Mouse (Mus musculus): ENCODE measurements around the gene Med27. TPM values are rescaled to one million over a fixed set of nuclear protein-coding genes. Genes with fewer than 3 reads are reported as not detected.
A peak's percentile ranks its signal among the peaks of the same experiment; 100 is the strongest.
"Not testable (repeated sequence)": the region's sequence is repeated elsewhere in the genome, so short reads cannot be mapped to it uniquely, and the experiment has no call there.

Gene Med27
- polyA plus RNA-seq, 1 experiment: 44.0 TPM

GRCm38 (mm10) chr2:29528811-29529210, 182.2 kb downstream of the Med27 start:
- TF ChIP-seq CEBPB (IDR thresholded peaks at IDR 0.05; ENCODE audit: insufficient read depth, poor library complexity, severe bottlenecking): no peak
- no peak for TF ChIP-seq POLR2A (IDR thresholded peaks at IDR 0.05; ENCODE audit: insufficient read length, low read depth)
- no peak for TF ChIP-seq TCF3 (IDR thresholded peaks at IDR 0.05; ENCODE audit: insufficient read length, low read depth)
- TF ChIP-seq E2F4 (IDR thresholded peaks at IDR 0.05; ENCODE audit: insufficient read depth): no peak
- TF ChIP-seq TCF12 (IDR thresholded peaks at IDR 0.05; ENCODE audit: insufficient read depth, poor library complexity, severe bottlenecking): no peak
- TF ChIP-seq USF1 (IDR thresholded peaks at IDR 0.05; ENCODE audit: low read depth): no peak
- TF ChIP-seq REST (IDR thresholded peaks at IDR 0.05; ENCODE audit: insufficient read depth, insufficient read length): no peak
- TF ChIP-seq MYOG (IDR thresholded peaks at IDR 0.05; ENCODE audit: control insufficient read depth in 1 of 3, insufficient read depth in 1 of 3, insufficient read length in 2 of 3, low read depth in 2 of 3): no peak
- no peak for TF ChIP-seq MAX (IDR thresholded peaks at IDR 0.05; ENCODE audit: low read depth)
- no peak for TF ChIP-seq MYOD1 (IDR thresholded peaks at IDR 0.05; ENCODE audit: control insufficient read depth in 1 of 3, insufficient read length in 2 of 3, low read depth in 2 of 3)
- no peak for TF ChIP-seq SRF (IDR thresholded peaks at IDR 0.05; ENCODE audit: control insufficient read depth, insufficient read length, low read depth)
- Histone ChIP-seq H3K36me3 (ENCODE audit: control insufficient read depth, insufficient read depth) (no peaks in the 10 kb centered on the region), H3K4me2 (ENCODE audit: low read depth) (no peak overlapping the region), H3ac (ENCODE audit: control insufficient read depth, insufficient read length) (no peak overlapping the region), H3K27me3 (ENCODE audit: control insufficient read depth, insufficient read depth, insufficient read length) (no peaks in the 10 kb centered on the region), H3K79me2 (ENCODE audit: control insufficient read depth, insufficient read depth) (no peaks in the 10 kb centered on the region), H3K4me3 (no peak overlapping the region)

GRCm38 (mm10) chr2:29529788-29530187, 183.2 kb downstream of the Med27 start:
- H3K36me3 ChIP-seq (ENCODE audit: control insufficient read depth, insufficient read depth); H3K79me2 ChIP-seq (ENCODE audit: control insufficient read depth, insufficient read depth); H3K27me3 ChIP-seq (ENCODE audit: control insufficient read depth, insufficient read depth, insufficient read length); H3K4me3 ChIP-seq; H3ac ChIP-seq (ENCODE audit: control insufficient read depth, insufficient read length): not testable (repeated sequence)
- H3K4me2 ChIP-seq (ENCODE audit: low read depth): peak overlapping the region; percentile 16

GRCm38 (mm10) chr2:29532173-29532572, 185.6 kb downstream of the Med27 start:
- TF ChIP-seq MYOD1 (IDR thresholded peaks at IDR 0.05; ENCODE audit: control insufficient read depth in 1 of 3, insufficient read length in 2 of 3, low read depth in 2 of 3) (no peak), TCF12 (IDR thresholded peaks at IDR 0.05; ENCODE audit: insufficient read depth, poor library complexity, severe bottlenecking) (no peak), E2F4 (IDR thresholded peaks at IDR 0.05; ENCODE audit: insufficient read depth) (no peak), POLR2A (IDR thresholded peaks at IDR 0.05; ENCODE audit: insufficient read length, low read depth) (no peak), SRF (IDR thresholded peaks at IDR 0.05; ENCODE audit: control insufficient read depth, insufficient read length, low read depth) (no peak), MAX (IDR thresholded peaks at IDR 0.05; ENCODE audit: low read depth) (no peak), POLR2AphosphoS2 (IDR thresholded peaks at IDR 0.05; ENCODE audit: insufficient read length, low read depth) (no peak), REST (IDR thresholded peaks at IDR 0.05; ENCODE audit: insufficient read depth, insufficient read length) (no peak), MYOG (IDR thresholded peaks at IDR 0.05; ENCODE audit: control insufficient read depth in 1 of 3, insufficient read depth in 1 of 3, insufficient read length in 2 of 3, low read depth in 2 of 3) (no peak), TCF3 (IDR thresholded peaks at IDR 0.05; ENCODE audit: insufficient read length, low read depth) (no peak), USF1 (IDR thresholded peaks at IDR 0.05; ENCODE audit: low read depth) (no peak), CEBPB (IDR thresholded peaks at IDR 0.05; ENCODE audit: insufficient read depth, poor library complexity, severe bottlenecking) (no peak)
- Histone ChIP-seq H3K27me3 (ENCODE audit: control insufficient read depth, insufficient read depth, insufficient read length) (peaks cover 5% of the 10 kb centered on the region), H3K36me3 (ENCODE audit: control insufficient read depth, insufficient read depth) (no peaks in the 10 kb centered on the region), H3K4me2 (ENCODE audit: low read depth) (no peak overlapping the region), H3K4me3 (no peak overlapping the region), H3K79me2 (ENCODE audit: control insufficient read depth, insufficient read depth) (no peaks in the 10 kb centered on the region), H3ac (ENCODE audit: control insufficient read depth, insufficient read length) (no peak overlapping the region)

- TF ChIP-seq POLR2AphosphoS2 (IDR thresholded peaks at IDR 0.05; ENCODE audit: insufficient read length, low read depth): no peak
- TF ChIP-seq MYOD1 (IDR thresholded peaks at IDR 0.05; ENCODE audit: control insufficient read depth in 1 of 3, insufficient read length in 2 of 3, low read depth in 2 of 3): no peak
- TF ChIP-seq CEBPB (IDR thresholded peaks at IDR 0.05; ENCODE audit: insufficient read depth, poor library complexity, severe bottlenecking): no peak
- TF ChIP-seq SRF (IDR thresholded peaks at IDR 0.05; ENCODE audit: control insufficient read depth, insufficient read length, low read depth): no peak
- TF ChIP-seq REST (IDR thresholded peaks at IDR 0.05; ENCODE audit: insufficient read depth, insufficient read length): no peak
- no peak for TF ChIP-seq E2F4 (IDR thresholded peaks at IDR 0.05; ENCODE audit: insufficient read depth)
- TF ChIP-seq TCF3 (IDR thresholded peaks at IDR 0.05; ENCODE audit: insufficient read length, low read depth): no peak
- TF ChIP-seq MAX (IDR thresholded peaks at IDR 0.05; ENCODE audit: low read depth): no peak
- TF ChIP-seq TCF12 (IDR thresholded peaks at IDR 0.05; ENCODE audit: insufficient read depth, poor library complexity, severe bottlenecking): no peak
- no peak for TF ChIP-seq MYOG (IDR thresholded peaks at IDR 0.05; ENCODE audit: control insufficient read depth in 1 of 3, insufficient read depth in 1 of 3, insufficient read length in 2 of 3, low read depth in 2 of 3)
- no peak for TF ChIP-seq POLR2A (IDR thresholded peaks at IDR 0.05; ENCODE audit: insufficient read length, low read depth)
- TF ChIP-seq USF1 (IDR thresholded peaks at IDR 0.05; ENCODE audit: low read depth): no peak
Observed at GRCm38 (mm10) chr2:29532921-29533320, 186.3 kb downstream of the Med27 start.

GRCm38 (mm10) chr2:29535566-29536244, 189.1 kb downstream of the Med27 start:
- Histone ChIP-seq H3K4me3 (no peak overlapping the region), H3K36me3 (ENCODE audit: control insufficient read depth, insufficient read depth) (no peaks in the 10 kb centered on the region), H3K4me2 (ENCODE audit: low read depth) (no peak overlapping the region), H3K27me3 (ENCODE audit: control insufficient read depth, insufficient read depth, insufficient read length) (peaks cover 9% of the 10 kb centered on the region), H3ac (ENCODE audit: control insufficient read depth, insufficient read length) (no peak overlapping the region), H3K79me2 (ENCODE audit: control insufficient read depth, insufficient read depth) (no peaks in the 10 kb centered on the region)
- TF ChIP-seq POLR2A (IDR thresholded peaks at IDR 0.05; ENCODE audit: insufficient read length, low read depth) (no peak), USF1 (IDR thresholded peaks at IDR 0.05; ENCODE audit: low read depth) (no peak), POLR2AphosphoS2 (IDR thresholded peaks at IDR 0.05; ENCODE audit: insufficient read length, low read depth) (no peak), SRF (IDR thresholded peaks at IDR 0.05; ENCODE audit: control insufficient read depth, insufficient read length, low read depth) (no peak), TCF3 (IDR thresholded peaks at IDR 0.05; ENCODE audit: insufficient read length, low read depth) (no peak), MYOG (IDR thresholded peaks at IDR 0.05; ENCODE audit: control insufficient read depth in 1 of 3, insufficient read depth in 1 of 3, insufficient read length in 2 of 3, low read depth in 2 of 3) (no peak), MAX (IDR thresholded peaks at IDR 0.05; ENCODE audit: low read depth) (no peak), MYOD1 (IDR thresholded peaks at IDR 0.05; ENCODE audit: control insufficient read depth in 1 of 3, insufficient read length in 2 of 3, low read depth in 2 of 3) (no peak)

More at GRCm38 (mm10) chr2:29532921-29533320, 186.3 kb downstream of the Med27 start:
- Histone ChIP-seq H3K4me2 (ENCODE audit: low read depth) (no peak overlapping the region), H3K79me2 (ENCODE audit: control insufficient read depth, insufficient read depth) (no peaks in the 10 kb centered on the region), H3K36me3 (ENCODE audit: control insufficient read depth, insufficient read depth) (no peaks in the 10 kb centered on the region), H3K4me3 (no peak overlapping the region), H3ac (ENCODE audit: control insufficient read depth, insufficient read length) (no peak overlapping the region), H3K27me3 (ENCODE audit: control insufficient read depth, insufficient read depth, insufficient read length) (peaks cover 5% of the 10 kb centered on the region)

Data from myocyte (in vitro differentiated cells).